Mouse (Mus musculus) ovary, adult 2 months (tissue): ENCODE results near the gene Ltbp4. TPM values are rescaled to one million over a fixed set of nuclear protein-coding genes. Genes with fewer than 3 reads are reported as not detected.

Experiments used
- polyA plus RNA-seq: library from polyadenylated mRNA; depleted of rRNA; stranded (reverse); fragments of >200 nt; gene quantifications from 2 replicates; pipeline ENCODE4 v1.2.3, GENCODE M21; 2012; rRNA removed

Gene Ltbp4
- 441 and 545 TPM in 2 replicates for polyA plus RNA-seq

DNA sequence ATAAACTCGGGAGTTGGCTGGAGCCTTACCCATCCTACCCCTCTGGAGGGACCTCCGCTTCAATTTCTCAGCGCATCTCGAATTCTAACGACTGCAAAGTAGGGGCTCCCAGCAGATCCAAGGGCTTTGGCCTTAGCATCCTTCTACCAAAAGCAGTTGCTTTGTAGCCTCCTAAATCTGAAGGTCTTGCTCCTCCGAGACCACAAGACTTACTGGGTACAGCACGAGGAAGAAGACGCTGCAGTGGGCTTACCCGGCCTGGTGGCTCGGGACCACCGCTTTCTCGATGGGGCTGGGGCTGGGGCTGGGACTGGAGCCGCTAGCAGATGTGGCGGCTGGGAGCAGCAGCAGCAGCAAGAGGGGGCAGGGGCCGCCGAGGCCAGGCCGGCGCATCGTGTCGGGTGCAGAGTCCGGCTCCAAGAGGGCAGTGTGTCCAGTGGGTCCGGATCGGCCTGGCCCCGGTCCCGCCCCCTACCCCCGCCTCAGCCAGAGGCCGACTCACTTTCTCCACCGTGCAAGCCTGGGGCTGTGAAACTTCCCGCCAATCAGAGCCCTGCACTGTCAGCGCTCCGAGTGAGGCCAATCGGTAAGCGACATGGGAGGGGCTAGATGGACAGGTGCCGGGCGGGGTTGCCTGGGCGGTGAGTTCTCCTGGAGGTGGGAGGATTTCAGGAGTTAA, at the start of gene Ltbp4:
Gene Ltbp4 (minus strand): TSS at position 518 of the 679 bp plus-strand sequence.

DNA sequence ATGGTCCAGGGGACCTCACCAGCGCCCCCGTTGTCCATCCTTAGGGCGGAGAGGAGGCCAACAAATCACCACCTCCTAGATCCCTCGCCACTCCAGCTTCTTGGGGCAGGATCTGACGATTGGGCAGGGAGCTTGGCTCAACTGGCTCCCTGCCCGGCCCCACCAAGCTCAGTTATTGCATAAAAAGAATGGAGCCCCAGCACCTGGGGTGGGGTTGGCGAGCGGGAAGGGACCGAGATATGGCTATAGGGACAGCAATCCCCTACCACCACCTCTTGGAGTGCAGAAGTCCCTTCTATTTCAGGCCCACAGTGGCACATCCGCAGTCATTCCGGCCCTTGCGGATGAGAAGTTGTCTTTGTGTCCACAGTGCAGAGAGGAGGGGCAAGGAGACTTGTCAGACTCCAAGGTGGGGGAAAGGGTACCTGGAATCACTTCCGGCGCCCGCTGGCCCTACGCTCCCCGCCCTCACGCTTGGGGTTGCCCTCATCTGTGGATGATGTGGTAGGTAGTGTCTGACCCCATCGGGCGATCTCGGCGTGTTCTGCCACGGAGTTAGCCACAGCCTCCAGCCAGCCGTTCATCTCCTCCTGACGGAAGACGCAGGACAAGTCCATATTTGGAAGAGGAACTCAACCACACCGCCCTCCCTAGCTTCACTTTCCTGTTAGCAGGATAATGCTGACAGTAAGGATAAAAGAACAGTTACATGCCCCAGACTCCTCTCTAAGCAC, 19.5 kb upstream of the Ltbp4 start, which contains the start of gene Gm20479:
Gene Gm20479 (minus strand): TSS at position 559 of the 734 bp plus-strand sequence.

DNA sequence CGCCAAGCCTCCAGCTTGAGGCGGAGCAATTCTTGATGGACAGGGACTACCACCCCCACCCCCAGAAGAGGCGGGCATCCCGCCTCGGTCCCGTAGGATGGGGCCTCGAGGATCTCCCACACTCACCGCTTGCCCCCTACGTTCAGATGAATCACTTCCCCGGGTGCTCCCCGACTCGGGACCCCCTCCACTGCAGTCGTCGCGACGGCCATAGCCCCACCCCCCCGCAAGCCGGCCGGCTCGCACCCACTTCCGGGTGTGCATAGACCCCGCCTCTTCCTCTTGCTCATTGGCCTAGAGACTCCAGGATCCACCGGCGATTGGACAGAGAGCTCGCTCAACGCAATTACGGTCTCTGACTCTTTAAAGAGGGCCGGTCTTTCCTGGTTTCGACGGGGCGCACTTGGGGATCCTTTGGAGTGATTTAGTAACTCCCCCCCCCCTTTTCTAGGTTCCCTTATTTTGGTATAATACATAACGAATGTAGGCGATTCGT, 18.3 kb upstream of the Ltbp4 start, which contains the start of gene Shkbp1:
Gene Shkbp1 (minus strand): TSS at position 275 of the 496 bp plus-strand sequence.

DNA sequence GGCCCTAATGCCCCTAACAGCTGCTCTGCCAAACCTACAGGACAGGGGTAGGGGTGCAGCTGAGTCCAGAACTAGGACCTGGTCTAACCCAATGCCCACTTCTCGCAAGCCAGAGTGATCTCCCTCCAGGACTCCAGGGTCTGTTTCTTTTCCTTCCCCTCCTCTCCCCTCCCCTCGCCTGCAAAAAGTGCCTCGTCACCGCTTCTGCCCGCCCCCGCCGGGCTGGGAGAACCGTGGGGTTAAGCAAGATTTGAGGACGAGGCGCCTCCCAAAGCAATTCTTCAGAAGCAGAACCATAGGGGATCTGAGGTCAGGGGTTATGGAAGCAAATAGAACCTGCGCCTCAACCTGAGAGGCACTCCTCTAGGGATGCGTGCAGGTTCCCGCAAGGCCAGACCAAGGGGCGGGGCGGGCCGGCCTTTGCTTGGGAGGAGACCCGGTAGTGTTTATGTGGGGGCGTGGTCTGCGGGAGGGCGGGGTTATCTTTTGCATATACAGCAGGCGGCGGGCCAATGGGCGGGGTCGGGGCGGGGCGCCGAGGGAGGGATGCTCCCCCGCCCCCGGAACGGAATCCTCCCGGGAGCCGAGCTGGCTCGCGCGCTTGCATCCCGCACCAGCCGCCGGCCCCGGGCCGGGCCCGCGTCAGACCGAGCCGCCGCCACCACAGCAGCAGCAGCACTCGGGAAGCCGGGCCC, 79.1 kb downstream of the Ltbp4 start, which contains the start of gene Numbl:
Gene Numbl (plus strand): TSS at position 229 of the 695 bp plus-strand sequence.

Other genes with a start within 250 kb of the Ltbp4 start
- gene Cyp2f2, start 217.8 kb downstream of the Ltbp4 start, polyA plus RNA-seq, result 30.2 and 55.4 TPM in 2 replicates
- gene Cyp2t4, start 184.0 kb downstream of the Ltbp4 start, polyA plus RNA-seq, result not detected in 2 replicates
- gene Egln2, start 170.9 kb downstream of the Ltbp4 start, polyA plus RNA-seq, result 130 and 148 TPM in 2 replicates
- 79.0 and 86.7 TPM in 2 replicates for gene Rab4b, start 158.8 kb downstream of the Ltbp4 start, polyA plus RNA-seq
- not detected in 2 replicates for gene Gm21983, start 156.6 kb downstream of the Ltbp4 start, polyA plus RNA-seq
- 14.0 and 16.1 TPM in 2 replicates for gene Mia, start 156.5 kb downstream of the Ltbp4 start, polyA plus RNA-seq
- gene BC024978, start 141.9 kb downstream of the Ltbp4 start, polyA plus RNA-seq, result 23.2 and 27.1 TPM in 2 replicates
- 265 and 331 TPM in 2 replicates for gene Snrpa, start 141.4 kb downstream of the Ltbp4 start, polyA plus RNA-seq
- 15.9 and 18.5 TPM in 2 replicates for gene Itpkc, start 109.0 kb downstream of the Ltbp4 start, polyA plus RNA-seq
- gene Coq8b, start 104.7 kb downstream of the Ltbp4 start, polyA plus RNA-seq, result 84.4 and 102 TPM in 2 replicates
- gene Numbl, start 79.3 kb downstream of the Ltbp4 start, polyA plus RNA-seq, result 86.9 and 94.3 TPM in 2 replicates
- gene Shkbp1, start 18.3 kb upstream of the Ltbp4 start, polyA plus RNA-seq, result 86.6 and 97.9 TPM in 2 replicates
- 0.63 TPM in 1 of 2 replicates, not detected in the other for gene Gm20479, start 19.7 kb upstream of the Ltbp4 start, polyA plus RNA-seq
- 0.48 and 0.73 TPM in 2 replicates for gene Sptbn4, start 110.0 kb upstream of the Ltbp4 start, polyA plus RNA-seq
- gene Blvrb, start 110.3 kb upstream of the Ltbp4 start, polyA plus RNA-seq, result 144 and 146 TPM in 2 replicates
- 12.7 and 14.7 TPM in 2 replicates for gene Sertad3, start 136.1 kb upstream of the Ltbp4 start, polyA plus RNA-seq
- gene Sertad1, start 149.2 kb upstream of the Ltbp4 start, polyA plus RNA-seq, result 51.6 and 54.1 TPM in 2 replicates
- 3.2 and 3.5 TPM in 2 replicates for gene Prx, start 161.6 kb upstream of the Ltbp4 start, polyA plus RNA-seq
- gene Hipk4, start 185.6 kb upstream of the Ltbp4 start, polyA plus RNA-seq, result 2.8 and 2.9 TPM in 2 replicates
- gene Pld3, start 215.5 kb upstream of the Ltbp4 start, polyA plus RNA-seq, result 235 and 281 TPM in 2 replicates
- 40.4 and 41.2 TPM in 2 replicates for gene 2310022A10Rik, start 215.5 kb upstream of the Ltbp4 start, polyA plus RNA-seq